Mouse (Mus musculus) bone marrow macrophage, adult 2 months (primary cell): ENCODE measurements at regions not wholly inside any gene's neighbourhood (a gene's known extent, or its start where the extent isn't known, plus 50 kb on each side); places are given as distances from the start of the nearest gene placed in this dataset.

Source experiments
- H3K27ac ChIP-seq: 2 replicates; pipeline ENCODE4 v1.5.1; 2012; ENCODE audit warnings: low read depth, low read length; ENCODE audit not compliant: insufficient read depth
- H3K4me1 ChIP-seq: 2 replicates; pipeline ENCODE4 v1.6.1; 2012; ENCODE audit warnings: low read length; ENCODE audit not compliant: control insufficient read depth, insufficient read depth
- H3K4me3 ChIP-seq: 2 replicates; pipeline ENCODE4 v1.5.1; 2012; ENCODE audit warnings: mild to moderate bottlenecking, low read length, moderate library complexity; ENCODE audit not compliant: insufficient read depth
- CTCF ChIP-seq: IDR thresholded peaks from 2 replicates; pipeline ENCODE4 v1.5.1; 2012; ENCODE audit warnings: low read depth, mild to moderate bottlenecking, low read length, moderate library complexity
- POLR2A ChIP-seq: IDR thresholded peaks from 2 replicates; pipeline ENCODE4 v1.6.1; 2012; ENCODE audit warnings: mild to moderate bottlenecking, low read depth, low read length, borderline replicate concordance

DNA sequence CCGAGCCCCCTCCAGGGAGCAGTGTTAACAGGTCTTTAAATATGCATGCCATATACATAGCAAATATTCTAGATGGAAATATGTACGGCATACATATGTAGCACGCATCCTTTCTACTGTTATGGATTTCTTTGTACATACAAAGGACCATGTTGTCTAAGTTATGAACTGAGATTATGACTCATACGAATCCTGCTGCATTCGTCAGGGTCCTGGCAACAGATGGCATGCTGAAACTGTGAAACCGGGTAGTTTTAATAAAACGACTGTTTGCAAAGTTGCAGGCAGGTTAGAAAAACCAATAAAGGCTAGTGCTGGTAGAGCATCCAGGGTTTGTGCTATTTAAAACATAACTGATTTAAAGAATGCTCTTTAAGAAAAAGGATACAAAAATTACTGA is 88.8 kb upstream of the Tlk1 start:
- H3K27ac ChIP-seq = no peak overlapping the region
- H3K4me1 ChIP-seq = peaks cover 1% of the 10 kb centered on the region; the same call in 1 of the 2 replicates
- TF ChIP-seq POLR2A = no peak
- TF ChIP-seq CTCF = no peak
- no peak overlapping the region for H3K4me3 ChIP-seq

DNA sequence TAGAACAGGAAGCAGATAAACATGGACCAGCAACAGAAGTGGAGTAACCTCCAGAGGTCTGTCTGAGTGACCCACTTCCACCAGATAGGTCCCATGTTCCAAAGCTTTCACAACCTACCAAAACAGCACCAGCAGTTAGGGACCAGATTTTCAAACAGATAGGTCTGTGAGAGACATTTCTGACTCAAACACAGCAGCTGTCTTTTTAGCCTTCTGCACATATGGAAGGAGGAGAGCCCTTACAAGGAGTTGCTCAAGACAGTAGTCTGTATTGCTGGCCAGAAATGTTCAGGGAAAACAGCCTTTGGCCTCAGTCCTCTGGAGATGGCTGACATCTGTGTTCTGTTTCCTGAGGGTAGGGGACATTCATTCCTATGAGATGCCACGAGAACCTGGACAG is 83.9 kb upstream of the Tlk1 start:
- no peak overlapping the region for H3K27ac ChIP-seq
- H3K4me3 ChIP-seq = no peak overlapping the region
- peaks cover 6% of the 10 kb centered on the region; the same call in 1 of the 2 replicates for H3K4me1 ChIP-seq
- TF ChIP-seq POLR2A (no peak), CTCF (no peak)

DNA sequence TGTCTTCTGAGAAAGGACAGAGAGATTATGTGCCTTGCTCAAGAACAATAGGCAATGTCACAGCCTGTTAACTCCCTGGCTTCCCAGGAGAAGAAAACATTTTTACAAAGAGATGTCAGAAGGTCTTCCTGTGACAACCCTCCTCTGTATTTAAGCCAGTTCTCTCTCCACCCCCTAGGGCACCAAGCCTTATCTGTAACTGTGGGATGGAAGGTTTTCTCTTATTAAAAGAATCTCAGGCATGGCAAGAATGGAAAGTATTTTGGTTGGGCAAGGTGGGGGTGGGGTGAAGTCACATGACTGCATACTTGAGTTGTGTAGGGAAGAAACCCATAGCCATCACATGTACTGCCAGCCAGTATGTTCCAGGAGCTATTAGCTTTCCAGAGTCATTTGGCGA is 83.1 kb upstream of the Tlk1 start:
- Histone ChIP-seq H3K27ac (no peak overlapping the region), H3K4me3 (no peak overlapping the region), H3K4me1 (peaks cover 6% of the 10 kb centered on the region; the same call in 1 of the 2 replicates)
- TF ChIP-seq CTCF (no peak), POLR2A (no peak)

DNA sequence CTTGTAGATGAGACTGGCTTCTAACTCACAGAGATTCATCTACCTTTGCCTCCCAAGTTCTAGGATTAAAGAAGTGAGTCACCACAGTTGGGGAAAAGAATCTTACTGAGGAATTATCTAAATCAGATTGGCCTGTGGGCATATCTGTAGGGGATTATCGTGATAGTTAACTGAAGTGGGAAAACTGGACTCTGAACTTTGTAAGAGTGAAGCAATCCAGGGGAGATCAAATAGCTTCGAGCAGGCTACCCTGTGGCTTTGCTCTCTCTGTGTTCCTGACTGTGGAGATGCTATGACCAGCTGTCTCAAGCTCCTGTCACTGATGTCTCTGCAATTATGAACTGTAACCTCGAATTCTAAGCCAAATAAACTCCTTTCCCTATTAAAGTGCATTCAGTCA is 80.7 kb upstream of the Tlk1 start:
- H3K4me1 ChIP-seq = peaks cover 6% of the 10 kb centered on the region; the same call in 1 of the 2 replicates
- no peak overlapping the region for H3K4me3 ChIP-seq
- no peak for TF ChIP-seq CTCF
- TF ChIP-seq POLR2A = no peak
- H3K27ac ChIP-seq = no peak overlapping the region

DNA sequence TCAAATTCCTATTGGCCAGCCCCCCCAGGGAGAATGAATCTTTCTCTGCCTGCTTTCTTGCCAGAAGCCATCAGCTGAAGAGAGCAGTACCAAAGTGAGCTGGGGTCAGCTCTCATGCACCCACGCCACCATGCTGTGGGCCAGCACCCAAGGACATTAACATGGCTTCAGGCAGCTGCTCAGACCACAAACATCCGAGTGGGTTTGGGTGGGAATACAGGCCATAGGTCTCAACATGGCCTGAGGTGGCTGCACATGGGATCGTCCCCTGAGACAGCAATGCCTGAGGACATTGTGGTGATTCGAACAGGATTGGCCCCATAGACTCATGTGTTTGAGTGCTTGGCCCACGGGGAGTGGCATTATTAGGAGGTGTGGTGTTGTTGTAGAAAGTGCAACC is 78.9 kb upstream of the Tlk1 start:
- no peak overlapping the region for H3K27ac ChIP-seq
- H3K4me3 ChIP-seq = no peak overlapping the region
- TF ChIP-seq CTCF (no peak), POLR2A (no peak)
- peaks cover 5% of the 10 kb centered on the region; the same call in 1 of the 2 replicates for H3K4me1 ChIP-seq

DNA sequence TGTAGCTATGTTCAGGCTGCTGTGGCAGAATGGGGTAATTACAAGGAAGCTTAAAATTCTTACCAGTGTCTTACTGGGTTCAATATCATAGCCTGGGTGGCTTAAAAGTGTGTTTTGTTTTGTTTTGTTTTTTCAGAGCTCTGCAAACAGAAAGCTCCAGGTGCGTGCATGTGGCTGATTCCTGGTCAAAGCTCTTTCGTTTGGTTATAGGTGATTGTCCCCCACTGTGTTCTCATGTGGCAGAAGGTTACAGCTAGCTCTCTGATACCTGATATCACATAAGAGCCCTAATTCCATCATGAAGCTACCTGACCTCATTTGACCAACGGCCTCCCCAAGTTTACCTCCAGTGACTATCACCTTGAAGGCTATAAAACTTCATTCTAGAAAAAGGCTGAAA is 76.7 kb upstream of the Tlk1 start:
- Histone ChIP-seq H3K27ac (no peak overlapping the region), H3K4me1 (no peaks in the 10 kb centered on the region), H3K4me3 (no peak overlapping the region)
- no peak for TF ChIP-seq CTCF
- no peak for TF ChIP-seq POLR2A

DNA sequence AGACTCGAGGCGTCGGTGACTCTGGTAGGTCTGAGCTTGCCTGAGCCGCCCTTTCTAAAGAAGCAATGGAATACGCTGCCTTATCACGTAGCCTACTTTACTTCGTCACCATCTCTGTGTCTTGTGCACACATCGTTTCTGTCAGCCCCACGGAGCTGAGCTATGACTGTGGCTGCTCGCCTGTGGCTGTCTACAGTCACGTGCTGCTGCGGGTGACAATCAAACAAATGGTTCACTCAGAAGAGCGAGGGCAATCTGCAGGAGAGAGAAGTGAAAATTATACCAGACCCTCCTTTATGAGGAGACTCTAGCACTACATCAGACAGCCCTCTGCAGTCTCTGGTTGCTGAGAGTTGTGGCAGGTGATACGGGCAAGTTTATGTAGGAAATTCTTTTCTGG is 76.0 kb upstream of the Tlk1 start:
- Histone ChIP-seq H3K27ac (no peak overlapping the region), H3K4me3 (no peak overlapping the region), H3K4me1 (no peaks in the 10 kb centered on the region)
- TF ChIP-seq POLR2A (no peak), CTCF (no peak)

DNA sequence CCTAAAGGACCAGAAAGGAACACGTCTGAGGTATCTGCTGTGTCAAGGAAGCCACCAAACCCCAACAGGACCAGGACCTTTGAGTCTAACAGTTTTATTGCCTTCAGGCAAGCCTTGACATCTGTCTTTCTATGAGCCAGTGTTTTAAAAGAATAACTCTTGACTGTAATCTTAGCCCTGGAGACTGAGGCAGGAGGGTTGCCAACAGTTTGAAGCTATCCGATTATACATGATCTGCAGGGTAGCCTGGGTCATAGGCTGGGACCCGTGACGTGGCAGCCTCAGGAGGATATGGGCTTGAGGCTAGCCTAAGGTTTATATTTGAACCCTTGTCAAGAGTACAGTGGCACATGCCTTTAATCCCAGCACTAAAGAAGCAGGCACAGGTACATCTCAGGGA is 73.5 kb upstream of the Tlk1 start:
- H3K4me1 ChIP-seq = no peaks in the 10 kb centered on the region
- no peak overlapping the region for H3K4me3 ChIP-seq
- H3K27ac ChIP-seq = no peak overlapping the region
- no peak for TF ChIP-seq CTCF
- no peak for TF ChIP-seq POLR2A

DNA sequence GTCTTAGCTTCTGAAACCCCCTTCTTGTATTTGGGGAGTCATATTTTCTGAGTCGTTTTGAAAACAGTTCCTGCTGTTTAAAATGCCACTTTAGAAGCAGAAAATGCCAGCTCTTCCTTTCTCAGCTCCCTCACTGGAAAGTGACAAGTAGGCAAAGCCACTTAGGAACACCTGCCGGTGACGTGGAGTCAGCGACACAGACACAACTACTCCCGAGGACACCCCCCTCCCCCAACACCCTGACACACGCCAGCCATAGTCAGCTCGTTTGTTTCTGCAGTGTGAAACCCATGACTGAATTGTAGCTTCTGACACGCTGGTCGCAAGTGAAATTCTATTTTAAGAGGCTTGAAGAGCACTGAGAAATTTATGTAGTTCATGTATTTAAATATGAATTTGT is 72.9 kb upstream of the Tlk1 start:
- Histone ChIP-seq H3K4me3 (no peak overlapping the region), H3K27ac (no peak overlapping the region), H3K4me1 (no peaks in the 10 kb centered on the region)
- no peak for TF ChIP-seq POLR2A
- no peak for TF ChIP-seq CTCF

DNA sequence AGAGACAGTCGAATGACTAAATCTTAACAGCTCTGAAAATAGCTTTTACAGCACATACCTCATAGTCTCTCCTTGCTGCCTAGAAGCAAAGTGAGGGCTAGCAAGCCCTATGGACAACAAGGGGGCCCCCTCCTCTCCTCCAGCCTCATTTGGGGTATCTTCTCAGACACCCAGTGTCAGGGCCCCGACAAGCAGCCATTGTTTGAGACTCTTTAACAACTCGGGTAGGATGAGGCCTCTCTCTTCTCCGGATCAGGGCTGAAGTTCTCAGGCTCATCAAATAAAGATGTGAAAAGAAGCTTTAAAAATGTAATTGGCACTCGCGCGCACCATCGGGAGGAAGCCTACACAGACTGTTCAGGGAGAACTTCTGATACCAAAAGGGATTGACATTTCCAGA is 71.8 kb upstream of the Tlk1 start:
- Histone ChIP-seq H3K4me1 (no peaks in the 10 kb centered on the region), H3K4me3 (no peak overlapping the region), H3K27ac (no peak overlapping the region)
- TF ChIP-seq POLR2A = no peak
- TF ChIP-seq CTCF = no peak

DNA sequence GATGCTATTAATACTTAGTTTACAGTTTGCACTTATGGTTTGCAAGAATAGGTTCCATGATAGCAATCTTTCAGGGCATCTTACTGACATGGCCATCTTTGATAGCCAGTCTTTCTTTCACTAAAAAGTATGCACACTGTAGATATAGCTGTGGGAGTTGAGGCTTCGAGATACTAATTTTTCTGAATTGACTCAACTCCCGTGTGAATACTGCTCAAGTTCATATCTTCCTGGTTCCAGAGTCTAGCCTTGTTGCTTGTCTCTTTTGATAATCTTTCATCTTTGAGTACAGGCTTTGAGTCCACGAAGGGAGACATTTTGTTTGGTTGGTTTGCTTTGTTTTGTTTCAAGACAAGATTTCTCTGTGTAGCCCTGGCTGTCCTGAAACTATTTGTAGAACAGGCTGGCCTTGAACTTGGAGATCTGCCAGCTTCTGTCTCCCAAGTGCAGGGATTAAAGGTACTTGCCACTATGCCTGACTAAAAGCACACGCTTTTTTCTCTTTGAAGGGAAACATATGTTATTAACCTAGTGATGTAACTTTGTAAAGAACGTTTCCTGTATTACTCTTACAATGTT is 64.1 kb upstream of the Tlk1 start:
- no peak overlapping the region for H3K27ac ChIP-seq
- TF ChIP-seq POLR2A (no peak), CTCF (no peak)
- no peak overlapping the region for H3K4me3 ChIP-seq
- H3K4me1 ChIP-seq = peaks cover 27% of the 10 kb centered on the region
